Mouse (Mus musculus): ENCODE data around the gene Map3k5. TPM values are rescaled to one million over a fixed set of nuclear protein-coding genes. Genes with fewer than 3 reads are reported as not detected.

Map3k5 gene
- polyA plus RNA-seq, 1 experiment from 2014 or later: 1.4 TPM

GRCm38 (mm10) chr10:19987736-19988135, 53.5 kb downstream of the Map3k5 start:
- WGBS: 73% methylated on average over 9 of the region's 9 CpGs
- ATAC-seq (ENCODE audit: insufficient read depth, low FRiP score, low TSS enrichment): no peak

DNA sequence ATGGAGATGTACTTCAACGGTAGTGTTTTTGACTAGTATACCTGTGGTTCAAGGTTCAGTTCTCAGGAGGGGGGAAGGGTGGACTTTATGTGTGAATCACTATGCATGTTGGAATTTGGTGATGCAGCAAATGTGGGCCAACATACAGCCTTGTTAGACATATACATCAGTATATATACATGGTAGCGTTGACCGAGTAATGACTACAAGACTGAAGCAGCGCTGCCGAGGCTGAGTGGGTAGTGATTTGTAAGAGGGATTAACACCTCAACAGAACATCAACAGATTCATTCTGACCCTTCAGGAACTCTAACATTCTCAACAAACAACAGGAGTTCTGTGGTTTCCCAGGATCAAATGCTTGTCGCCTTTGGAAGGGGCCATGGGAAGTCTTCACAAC, 55.7 kb downstream of the Map3k5 start:
- no peak for ATAC-seq (ENCODE audit: insufficient read depth, low FRiP score, low TSS enrichment)
- Histone ChIP-seq H3K4me2 (ENCODE audit: low read depth) (no peak overlapping the region), H3K4me1 (ENCODE audit: control insufficient read depth, insufficient read depth, low read length) (no peaks in the 10 kb centered on the region), H3K27me3 (ENCODE audit: control insufficient read depth, insufficient read depth, low read length) (no peaks in the 10 kb centered on the region), H3K36me3 (ENCODE audit: control insufficient read depth, insufficient read depth, low read length) (no peaks in the 10 kb centered on the region), H3K9me3 (ENCODE audit: control insufficient read depth, low read length) (no peaks in the 10 kb centered on the region), H3K9ac (ENCODE audit: low read length) (no peak overlapping the region), H3K4me3 (ENCODE audit: low read depth, low read length) (no peak overlapping the region), H3K27ac (ENCODE audit: low read depth, low read length) (no peak overlapping the region)
- no peak for DNase-seq (ENCODE audit: low spot score)
- 93% methylated on average over 6 of the region's 6 CpGs for WGBS

More at GRCm38 (mm10) chr10:19987736-19988135, 53.5 kb downstream of the Map3k5 start:
- Histone ChIP-seq H3K4me2 (ENCODE audit: low read depth) (no peak overlapping the region), H3K9me3 (ENCODE audit: control insufficient read depth, low read length) (no peaks in the 10 kb centered on the region), H3K27ac (ENCODE audit: low read depth, low read length) (no peak overlapping the region), H3K36me3 (ENCODE audit: control insufficient read depth, insufficient read depth, low read length) (no peaks in the 10 kb centered on the region), H3K9ac (ENCODE audit: low read length) (no peak overlapping the region), H3K4me1 (ENCODE audit: control insufficient read depth, insufficient read depth, low read length) (no peaks in the 10 kb centered on the region), H3K27me3 (ENCODE audit: control insufficient read depth, insufficient read depth, low read length) (no peaks in the 10 kb centered on the region), H3K4me3 (ENCODE audit: low read depth, low read length) (no peak overlapping the region)
- no peak for DNase-seq (ENCODE audit: low spot score)

DNA sequence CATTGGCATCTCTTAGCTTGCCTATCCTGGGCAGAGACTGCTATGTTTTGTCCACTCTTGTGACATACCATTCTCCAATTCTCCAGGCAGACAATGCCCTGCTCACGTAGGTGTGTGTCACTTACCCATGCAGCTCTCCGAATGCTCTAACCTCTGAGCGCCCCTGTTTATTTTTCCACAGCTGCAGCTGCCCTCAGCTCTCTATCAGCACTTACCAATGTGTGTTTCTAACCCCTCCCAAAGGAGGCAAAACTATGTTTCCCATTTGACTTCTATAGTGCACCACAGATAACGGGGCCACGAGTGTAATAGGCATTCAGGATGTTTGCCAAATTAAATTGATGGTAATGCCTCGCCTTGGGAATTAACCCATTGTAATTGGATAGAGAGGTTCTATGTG, 56.4 kb downstream of the Map3k5 start:
- WGBS: 77% methylated on average over 6 of the region's 6 CpGs
- H3K9ac ChIP-seq (ENCODE audit: low read length): no peak overlapping the region
- no peaks in the 10 kb centered on the region for H3K4me1 ChIP-seq (ENCODE audit: control insufficient read depth, insufficient read depth, low read length)
- H3K4me3 ChIP-seq (ENCODE audit: low read depth, low read length): no peak overlapping the region
- H3K27ac ChIP-seq (ENCODE audit: low read depth, low read length): no peak overlapping the region
- ATAC-seq (ENCODE audit: insufficient read depth, low FRiP score, low TSS enrichment): no peak
- no peak for DNase-seq (ENCODE audit: low spot score)
- no peak overlapping the region for H3K4me2 ChIP-seq (ENCODE audit: low read depth)
- H3K27me3 ChIP-seq (ENCODE audit: control insufficient read depth, insufficient read depth, low read length): no peaks in the 10 kb centered on the region
- no peaks in the 10 kb centered on the region for H3K9me3 ChIP-seq (ENCODE audit: control insufficient read depth, low read length)
- H3K36me3 ChIP-seq (ENCODE audit: control insufficient read depth, insufficient read depth, low read length): no peaks in the 10 kb centered on the region

DNA sequence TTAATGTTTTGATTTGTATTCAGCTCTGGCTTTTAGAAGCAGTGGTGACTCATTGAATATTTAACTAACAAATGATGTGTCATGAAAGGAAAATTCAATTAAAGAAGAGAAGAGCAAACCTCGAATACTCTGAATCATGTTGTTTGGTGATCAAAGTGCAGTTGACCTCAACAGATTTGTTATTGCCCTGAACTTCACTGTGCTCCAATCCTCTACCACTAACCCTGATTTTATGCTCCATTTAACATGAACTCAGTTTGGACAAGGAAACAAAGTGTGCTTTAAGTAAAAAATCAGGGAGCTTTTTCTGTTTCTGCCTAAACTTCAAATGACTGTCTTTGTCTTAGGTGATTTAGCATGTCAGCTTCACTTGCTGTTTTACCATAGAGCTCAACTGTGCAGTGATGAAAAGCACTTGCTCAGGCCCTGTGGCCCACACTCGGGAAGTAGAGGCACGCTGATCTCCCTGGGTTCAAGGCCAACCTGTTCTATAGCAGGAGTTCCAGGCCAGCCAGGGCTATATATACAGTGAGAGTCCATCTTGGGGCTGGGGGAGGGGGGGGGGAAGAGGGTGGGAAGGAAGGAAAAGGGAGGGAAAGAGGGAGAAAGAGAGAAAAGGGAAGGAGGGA, 57.1 kb downstream of the Map3k5 start:
- ATAC-seq (ENCODE audit: insufficient read depth, low FRiP score, low TSS enrichment) (no peak), DNase-seq (ENCODE audit: low spot score) (no peak)
- 37% methylated on average over 3 of the region's 3 CpGs for WGBS
- H3K36me3 ChIP-seq (ENCODE audit: control insufficient read depth, insufficient read depth, low read length): no peaks in the 10 kb centered on the region
- no peak overlapping the region for H3K4me3 ChIP-seq (ENCODE audit: low read depth, low read length)
- no peak overlapping the region for H3K4me2 ChIP-seq (ENCODE audit: low read depth)
- no peak overlapping the region for H3K27ac ChIP-seq (ENCODE audit: low read depth, low read length)
- H3K9ac ChIP-seq (ENCODE audit: low read length): no peak overlapping the region
- no peaks in the 10 kb centered on the region for H3K4me1 ChIP-seq (ENCODE audit: control insufficient read depth, insufficient read depth, low read length)
- H3K27me3 ChIP-seq (ENCODE audit: control insufficient read depth, insufficient read depth, low read length): no peaks in the 10 kb centered on the region
- H3K9me3 ChIP-seq (ENCODE audit: control insufficient read depth, low read length): no peaks in the 10 kb centered on the region

- Histone ChIP-seq H3K4me3 (ENCODE audit: low read depth, low read length) (no peak overlapping the region), H3K4me1 (ENCODE audit: control insufficient read depth, insufficient read depth, low read length) (no peaks in the 10 kb centered on the region), H3K9ac (ENCODE audit: low read length) (no peak overlapping the region), H3K27ac (ENCODE audit: low read depth, low read length) (no peak overlapping the region), H3K9me3 (ENCODE audit: control insufficient read depth, low read length) (no peaks in the 10 kb centered on the region), H3K36me3 (ENCODE audit: control insufficient read depth, insufficient read depth, low read length) (no peaks in the 10 kb centered on the region), H3K4me2 (ENCODE audit: low read depth) (no peak overlapping the region), H3K27me3 (ENCODE audit: control insufficient read depth, insufficient read depth, low read length) (no peaks in the 10 kb centered on the region)
- WGBS: 69% methylated on average over 3 of the region's 3 CpGs
- DNase-seq (ENCODE audit: low spot score): no peak
- no peak for ATAC-seq (ENCODE audit: insufficient read depth, low FRiP score, low TSS enrichment)
These were observed 57.6 kb downstream of the Map3k5 start for GRCm38 (mm10) chr10:19991866-19992252.

DNA sequence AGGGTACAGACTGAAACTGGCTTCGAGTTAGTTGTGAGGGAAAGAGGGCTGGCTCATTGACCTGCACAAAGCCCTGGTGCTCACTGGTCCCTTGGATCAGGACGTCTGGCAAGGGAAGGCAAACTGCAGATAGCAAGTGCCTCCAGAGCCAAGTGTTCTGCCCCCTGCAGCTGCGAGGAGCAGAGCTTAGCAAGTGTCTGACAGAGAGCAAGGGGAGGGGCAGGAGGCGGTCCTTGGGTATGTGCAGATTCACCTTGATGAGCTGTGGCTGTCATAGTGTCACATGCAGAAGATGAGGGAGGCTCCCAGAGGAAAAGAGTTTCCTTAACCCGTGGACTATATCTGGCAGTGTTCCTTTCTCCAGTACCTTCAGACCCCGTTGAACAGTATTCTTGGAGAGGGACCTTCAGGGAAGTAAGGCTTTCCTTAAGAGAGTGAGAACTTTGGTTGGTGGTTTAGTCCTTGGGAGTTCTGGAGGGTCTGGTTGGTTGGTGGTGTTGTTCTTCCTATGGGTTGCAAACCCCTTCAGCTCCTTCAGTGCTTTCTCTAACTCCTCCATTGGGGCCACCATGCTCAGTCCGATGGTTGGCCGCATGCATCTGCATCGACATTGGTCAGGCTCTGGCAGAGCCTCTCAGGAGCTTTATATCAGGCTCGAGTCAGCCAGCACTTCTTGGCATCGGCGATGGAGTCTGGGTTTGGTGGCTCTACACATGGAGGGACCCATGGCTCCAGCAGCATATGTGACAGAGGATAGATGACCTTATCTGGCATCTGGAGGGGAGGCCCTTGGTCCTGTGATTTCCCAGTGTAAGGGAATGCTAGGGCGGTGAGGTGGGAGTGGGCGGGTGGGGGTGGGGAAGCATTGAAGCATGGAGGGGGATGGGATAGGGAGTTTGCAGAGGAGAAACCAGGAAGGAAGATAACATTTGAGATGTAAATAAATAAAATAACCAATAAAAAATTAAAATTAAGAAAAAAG, 60.5 kb downstream of the Map3k5 start:
- Histone ChIP-seq H3K27me3 (ENCODE audit: control insufficient read depth, insufficient read depth, low read length) (no peaks in the 10 kb centered on the region), H3K36me3 (ENCODE audit: control insufficient read depth, insufficient read depth, low read length) (no peaks in the 10 kb centered on the region), H3K4me3 (ENCODE audit: low read depth, low read length) (no peak overlapping the region), H3K4me1 (ENCODE audit: control insufficient read depth, insufficient read depth, low read length) (no peaks in the 10 kb centered on the region), H3K9me3 (ENCODE audit: control insufficient read depth, low read length) (no peaks in the 10 kb centered on the region), H3K9ac (ENCODE audit: low read length) (no peak overlapping the region), H3K4me2 (ENCODE audit: low read depth) (no peak overlapping the region), H3K27ac (ENCODE audit: low read depth, low read length) (no peak overlapping the region)
- WGBS: 73% methylated on average over 14 of the region's 14 CpGs
- ATAC-seq (ENCODE audit: insufficient read depth, low FRiP score, low TSS enrichment) (no peak), DNase-seq (ENCODE audit: low spot score) (no peak)

DNA sequence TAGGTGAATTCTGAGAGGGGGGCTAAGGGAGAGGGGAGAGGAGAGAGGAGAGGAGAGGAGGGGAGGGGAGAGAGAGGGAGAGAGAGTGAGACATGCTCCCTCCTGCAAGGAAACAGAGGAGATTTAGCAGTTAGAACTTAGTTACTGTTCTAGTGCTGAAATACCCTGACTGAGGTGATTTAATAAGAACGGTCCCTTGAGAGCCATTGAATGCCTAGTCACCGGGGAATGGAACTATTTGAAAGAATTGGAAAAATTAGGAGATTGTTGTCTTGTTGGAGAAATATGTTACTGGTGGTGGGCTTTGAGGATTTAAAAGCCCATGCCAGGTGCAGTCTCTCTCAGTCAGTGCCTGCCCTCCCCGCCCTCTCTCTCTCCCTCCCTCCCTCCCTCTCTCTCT, 61.9 kb downstream of the Map3k5 start:
- Histone ChIP-seq H3K9me3 (ENCODE audit: control insufficient read depth, low read length) (no peaks in the 10 kb centered on the region), H3K4me2 (ENCODE audit: low read depth) (no peak overlapping the region), H3K4me1 (ENCODE audit: control insufficient read depth, insufficient read depth, low read length) (no peaks in the 10 kb centered on the region), H3K4me3 (ENCODE audit: low read depth, low read length) (no peak overlapping the region), H3K27me3 (ENCODE audit: control insufficient read depth, insufficient read depth, low read length) (no peaks in the 10 kb centered on the region), H3K27ac (ENCODE audit: low read depth, low read length) (no peak overlapping the region), H3K36me3 (ENCODE audit: control insufficient read depth, insufficient read depth, low read length) (no peaks in the 10 kb centered on the region), H3K9ac (ENCODE audit: low read length) (no peak overlapping the region)
- 87% methylated on average over 3 of the region's 3 CpGs for WGBS
- ATAC-seq (ENCODE audit: insufficient read depth, low FRiP score, low TSS enrichment) (no peak), DNase-seq (ENCODE audit: low spot score) (no peak)

GRCm38 (mm10) chr10:19999703-20000407, 65.6 kb downstream of the Map3k5 start:
- DNase-seq (ENCODE audit: low spot score) (no peak), ATAC-seq (ENCODE audit: insufficient read depth, low FRiP score, low TSS enrichment) (no peak)
- 80% methylated on average over 4 of the region's 4 CpGs for WGBS
- Histone ChIP-seq H3K4me3 (ENCODE audit: low read depth, low read length) (no peak overlapping the region), H3K27me3 (ENCODE audit: control insufficient read depth, insufficient read depth, low read length) (no peaks in the 10 kb centered on the region), H3K36me3 (ENCODE audit: control insufficient read depth, insufficient read depth, low read length) (no peaks in the 10 kb centered on the region), H3K4me1 (ENCODE audit: control insufficient read depth, insufficient read depth, low read length) (no peaks in the 10 kb centered on the region), H3K27ac (ENCODE audit: low read depth, low read length) (no peak overlapping the region), H3K4me2 (ENCODE audit: low read depth) (no peak overlapping the region), H3K9me3 (ENCODE audit: control insufficient read depth, low read length) (no peaks in the 10 kb centered on the region), H3K9ac (ENCODE audit: low read length) (no peak overlapping the region)

Measured in neural tube, embryonic 11.5 days (tissue).